Mouse (Mus musculus) E14TG2a.4 (cell line): ENCODE measurements around the gene Hyal3.

Experiments used
- CTCF ChIP-seq: conservative IDR thresholded peaks from 2 replicates; pipeline ENCODE4 v1.5.1; 2014; ENCODE audit warnings: low read length
- NANOG ChIP-seq: IDR thresholded peaks from 2 replicates; pipeline ENCODE4 v1.6.1; 2014; ENCODE audit warnings: borderline replicate concordance, low read length, mixed read lengths
- POU5F1 ChIP-seq: IDR thresholded peaks from 2 replicates; pipeline ENCODE4 v1.6.1; 2014; ENCODE audit warnings: low read length, borderline replicate concordance

GRCm38 (mm10) chr9:107601275-107601674, 20.7 kb downstream of the Hyal3 start:
- no peak for TF ChIP-seq CTCF
- TF ChIP-seq NANOG, result no peak
- TF ChIP-seq POU5F1, result no peak
